Mouse (Mus musculus) G1E (cell line): Measurements from ENCODE around the gene Eefsec. TPM values are rescaled to one million over a fixed set of nuclear protein-coding genes. Genes with fewer than 3 reads are reported as not detected.

Experiments
- ATAC-seq: 2 replicates; pipeline ENCODE4 v1.8.0; 2016; ENCODE audit warnings: mild to moderate bottlenecking; ENCODE audit not compliant: insufficient number of reproducible peaks, poor library complexity, low FRiP score, severe bottlenecking; ENCODE audit errors: extremely low read depth
- DNase-seq: peaks from one replicate; pipeline ENCODE4 v3.0.0; 2012; ENCODE audit warnings: low spot score
- H3K27me3 ChIP-seq: 2 replicates; pipeline ENCODE4 v1.6.1; 2012; ENCODE audit warnings: mild to moderate bottlenecking, low read length, inconsistent platforms; ENCODE audit not compliant: insufficient read depth
- H3K36me3 ChIP-seq: replicated peaks from 2 replicates; pipeline ENCODE3; 2012; ENCODE audit warnings: mild to moderate bottlenecking, inconsistent platforms
- H3K4me1 ChIP-seq: 2 replicates; pipeline ENCODE4 v1.6.1; 2012; ENCODE audit warnings: low read depth, low read length, inconsistent platforms, mixed read lengths; ENCODE audit not compliant: insufficient read depth
- H3K4me3 ChIP-seq: 2 replicates; pipeline ENCODE4 v1.5.1; 2012; ENCODE audit warnings: low read depth, mild to moderate bottlenecking, inconsistent platforms, low read length, moderate library complexity, mixed read lengths
- H3K9me3 ChIP-seq: replicated peaks from 2 replicates; pipeline ENCODE4 v1.6.1; 2012; ENCODE audit warnings: inconsistent platforms
- CTCF ChIP-seq: IDR thresholded peaks from 2 replicates; pipeline ENCODE4 v1.5.1; 2012; ENCODE audit warnings: low read depth, low read length, inconsistent platforms, mixed read lengths
- GATA1 ChIP-seq: IDR thresholded peaks from 2 replicates; pipeline ENCODE4 v1.6.1; 2012; ENCODE audit warnings: borderline replicate concordance, low read length, inconsistent platforms, mixed read lengths
- GATA2 ChIP-seq: IDR thresholded peaks from 2 replicates; pipeline ENCODE4 v1.6.1; 2012; ENCODE audit warnings: low read depth, low read length, inconsistent platforms, borderline replicate concordance
- POLR2AphosphoS5 ChIP-seq: IDR thresholded peaks from 2 replicates; pipeline ENCODE4 v1.6.1; 2012; ENCODE audit warnings: low read depth, low read length, inconsistent platforms; ENCODE audit not compliant: insufficient replicate concordance
- TAL1 ChIP-seq: conservative IDR thresholded peaks from 2 replicates; pipeline ENCODE4 v1.6.1; 2012; ENCODE audit warnings: low read depth, low read length, inconsistent platforms, mixed read lengths
- polyA plus RNA-seq: library from polyadenylated mRNA; stranded (reverse); fragments of >175 nt; gene quantifications from 2 replicates; pipeline ENCODE4 v1.2.3, GENCODE M21; 2012
- total RNA-seq, 2 experiments: library from RNA; stranded (forward) in 1 of 2; stranded (reverse) in 1 of 2; fragments of 200-1000 nt in 1 of 2; fragments of >200 nt in 1 of 2; fragmentation: Nextera tagmentation in 1 of 2; gene quantifications; 2 replicates each; pipeline ENCODE4 v1.2.3; 2014 to 2017

The Eefsec gene
- total and polyA plus RNA-seq, 3 experiments = 12.3 to 50.6 (median 24.7) TPM

DNA sequence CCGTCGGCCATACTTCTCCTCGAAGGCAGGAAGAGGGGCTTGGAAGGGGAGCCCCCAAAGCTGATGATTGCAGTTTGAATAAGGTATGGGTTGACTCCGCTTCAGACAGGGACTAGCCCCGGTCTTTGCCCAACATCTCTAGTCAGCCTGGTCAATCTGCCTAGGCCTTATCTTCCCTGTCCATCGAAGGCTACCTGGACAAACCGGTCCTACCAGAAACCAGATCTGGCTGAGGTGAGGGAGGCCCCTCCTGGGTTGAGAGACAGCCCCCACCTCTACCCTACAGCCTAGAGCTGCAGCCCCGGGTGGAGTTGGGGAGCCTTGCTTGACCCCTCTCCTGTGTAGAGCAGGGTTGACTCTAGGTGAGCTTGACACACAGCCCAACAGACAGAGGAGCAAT is 212.3 kb downstream of the Eefsec start:
- peaks cover 73% of the 10 kb centered on the region for H3K27me3 ChIP-seq
- H3K4me3 ChIP-seq = no peak overlapping the region
- DNase-seq = no peak
- peaks cover 57% of the 10 kb centered on the region for H3K4me1 ChIP-seq
- TF ChIP-seq CTCF = no peak
- TF ChIP-seq GATA1 = no peak
- TF ChIP-seq GATA2 = no peak
- no peaks in the 10 kb centered on the region for H3K9me3 ChIP-seq
- no peak for ATAC-seq
- H3K36me3 ChIP-seq = no peaks in the 10 kb centered on the region

DNA sequence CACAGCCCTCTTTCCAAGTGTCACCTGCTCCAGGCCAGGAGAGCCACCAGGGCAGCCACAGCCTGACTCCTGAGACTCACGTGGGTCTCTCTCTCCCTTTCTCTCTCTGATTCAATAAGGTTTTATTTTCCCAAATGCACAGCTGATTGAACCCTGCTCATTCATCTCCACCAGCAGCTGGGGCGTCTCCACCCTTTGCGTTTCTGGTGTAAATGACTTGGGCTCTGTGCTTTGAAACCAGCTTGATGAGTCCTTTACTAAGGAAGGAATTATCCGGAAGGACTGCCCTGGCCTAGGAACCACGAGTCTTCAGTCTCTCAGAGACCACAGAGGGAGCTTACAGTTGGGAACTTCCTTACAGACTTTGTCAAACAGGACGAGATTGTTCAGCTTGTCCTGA is 214.1 kb downstream of the Eefsec start:
- ATAC-seq (no peak), DNase-seq (no peak)
- H3K9me3 ChIP-seq = no peaks in the 10 kb centered on the region
- H3K4me3 ChIP-seq = no peak overlapping the region
- TF ChIP-seq GATA1 = no peak
- no peak for TF ChIP-seq POLR2AphosphoS5
- no peak for TF ChIP-seq GATA2
- TF ChIP-seq CTCF = no peak
- TF ChIP-seq TAL1 = no peak
- peaks cover 86% of the 10 kb centered on the region for H3K27me3 ChIP-seq
- no peaks in the 10 kb centered on the region for H3K36me3 ChIP-seq
- H3K4me1 ChIP-seq = peaks cover 66% of the 10 kb centered on the region

DNA sequence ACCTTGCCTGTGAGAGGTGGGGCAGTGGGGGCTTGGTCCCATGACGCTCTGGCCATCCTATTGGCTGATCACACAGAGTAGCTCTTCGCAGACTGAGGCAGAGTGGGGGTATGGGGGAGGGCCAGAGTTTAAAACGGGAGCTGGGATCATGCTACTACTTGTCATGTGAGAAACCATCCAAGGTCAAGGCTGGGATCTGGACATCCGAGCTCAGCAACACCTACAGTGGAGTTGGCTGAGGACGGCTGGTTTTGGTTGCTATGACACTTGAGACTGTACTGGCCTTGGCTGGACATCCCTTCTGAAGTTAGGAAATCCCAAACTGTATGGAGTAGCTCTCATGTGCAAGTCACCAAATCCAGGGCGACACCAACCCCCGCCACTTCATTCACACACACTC is 214.5 kb downstream of the Eefsec start:
- Histone ChIP-seq H3K36me3 (no peaks in the 10 kb centered on the region), H3K27me3 (peaks cover 82% of the 10 kb centered on the region), H3K9me3 (no peaks in the 10 kb centered on the region), H3K4me3 (no peak overlapping the region), H3K4me1 (peaks cover 66% of the 10 kb centered on the region)
- DNase-seq (no peak), ATAC-seq (no peak)
- TF ChIP-seq GATA1 (no peak), POLR2AphosphoS5 (no peak), TAL1 (no peak), GATA2 (no peak), CTCF (no peak)

DNA sequence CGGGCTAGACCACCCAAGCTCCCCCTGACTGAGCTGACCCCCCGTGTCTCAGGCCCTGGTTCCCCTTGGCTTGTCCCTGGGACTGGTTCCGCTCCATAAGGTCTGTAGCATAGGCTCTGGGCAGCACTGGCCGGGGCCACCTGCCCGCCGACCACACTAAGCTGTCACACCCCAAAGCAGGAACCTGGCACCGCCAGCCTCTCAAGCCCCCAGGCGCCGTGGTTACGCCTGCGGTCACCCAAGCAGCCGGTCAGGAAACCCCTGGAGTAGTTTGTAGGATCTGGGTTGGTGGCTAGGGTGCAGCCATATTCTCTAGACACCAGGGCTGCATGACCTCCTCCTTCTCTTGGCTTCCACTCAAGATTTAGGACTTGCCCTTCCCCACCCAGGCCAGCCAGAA is 217.1 kb downstream of the Eefsec start:
- peaks cover 84% of the 10 kb centered on the region for H3K27me3 ChIP-seq
- no peak for TF ChIP-seq POLR2AphosphoS5
- no peak for TF ChIP-seq CTCF
- TF ChIP-seq TAL1 = no peak
- TF ChIP-seq GATA2 = no peak
- TF ChIP-seq GATA1 = no peak
- H3K36me3 ChIP-seq = no peaks in the 10 kb centered on the region
- H3K4me3 ChIP-seq = no peak overlapping the region
- DNase-seq = no peak
- no peak for ATAC-seq
- peaks cover 68% of the 10 kb centered on the region for H3K4me1 ChIP-seq
- H3K9me3 ChIP-seq = no peaks in the 10 kb centered on the region

DNA sequence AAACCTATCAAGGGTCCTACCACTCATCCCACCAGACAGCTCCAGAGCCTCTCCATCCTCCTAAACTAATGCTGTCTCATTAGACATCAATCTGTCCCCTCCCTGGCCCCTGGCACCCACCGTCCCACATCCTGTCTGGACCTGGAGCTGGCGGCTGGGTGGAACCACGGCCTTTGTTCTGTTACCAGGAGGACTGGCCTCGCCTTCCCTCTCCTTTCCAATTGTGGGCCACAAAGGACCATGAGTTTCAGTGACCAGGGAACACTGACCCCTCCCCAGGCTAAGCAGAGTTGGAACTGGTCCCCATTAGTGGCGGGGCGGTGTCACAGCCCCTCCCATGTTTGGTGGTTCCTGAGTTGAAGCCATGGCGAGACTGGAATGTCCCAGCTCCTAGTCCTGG is 218.8 kb downstream of the Eefsec start:
- TF ChIP-seq POLR2AphosphoS5 = no peak
- no peak for TF ChIP-seq GATA1
- no peak for TF ChIP-seq CTCF
- TF ChIP-seq TAL1 = no peak
- TF ChIP-seq GATA2 = no peak
- Histone ChIP-seq H3K4me1 (peaks cover 63% of the 10 kb centered on the region), H3K9me3 (no peaks in the 10 kb centered on the region), H3K36me3 (no peaks in the 10 kb centered on the region), H3K4me3 (no peak overlapping the region), H3K27me3 (peaks cover 83% of the 10 kb centered on the region)
- DNase-seq = no peak
- ATAC-seq = no peak

DNA sequence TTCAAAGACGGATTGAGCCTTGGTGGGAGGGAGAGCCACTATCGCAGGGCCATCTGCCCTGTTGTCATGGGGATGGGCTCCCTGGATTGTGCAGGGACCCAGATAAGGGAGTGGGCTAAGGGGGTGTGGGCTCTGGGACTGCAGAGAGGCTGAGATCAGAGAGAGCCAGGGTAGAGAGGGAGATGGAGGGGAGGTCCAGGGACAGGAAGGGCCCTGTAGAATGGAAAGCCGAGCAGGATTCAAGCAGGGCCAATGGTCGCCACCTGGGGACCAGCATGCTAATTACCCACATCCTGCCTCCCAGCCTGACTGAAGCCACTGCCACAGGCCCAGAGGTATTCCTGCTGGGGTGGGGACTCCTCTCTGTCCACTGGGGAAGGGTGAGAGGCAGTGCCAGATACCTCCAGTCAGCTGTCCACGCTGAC is 219.8 kb downstream of the Eefsec start:
- peaks cover 65% of the 10 kb centered on the region for H3K4me1 ChIP-seq
- peak; percentile 67 for ATAC-seq
- peaks cover 84% of the 10 kb centered on the region for H3K27me3 ChIP-seq

DNA sequence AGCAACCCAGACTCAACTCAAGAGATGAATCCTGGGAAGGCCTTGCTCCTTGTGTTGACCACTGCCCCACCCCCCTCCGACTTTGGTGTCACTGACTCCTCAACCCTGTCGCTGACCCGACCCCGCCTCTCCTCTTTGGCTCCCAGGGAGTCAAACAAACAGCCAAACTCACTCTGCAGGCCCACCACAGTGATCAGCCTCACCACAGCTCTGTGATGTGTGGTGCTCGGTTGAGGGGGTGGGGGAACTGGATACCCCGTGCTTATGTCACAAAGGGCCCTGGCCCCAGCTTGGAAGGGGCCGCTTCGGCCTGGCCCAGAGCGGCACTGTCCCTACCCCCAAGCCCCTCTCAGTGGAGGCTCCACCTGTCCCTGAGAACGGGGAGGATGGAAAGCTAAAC is 224.4 kb downstream of the Eefsec start, which contains the start of gene Dnajb8:
Gene Dnajb8, plus strand, starts transcription at position 301 of the 400 bp plus-strand sequence.
- peaks cover 8% of the 10 kb centered on the region for H3K9me3 ChIP-seq
- DNase-seq (no peak), ATAC-seq (no peak)
- peaks cover 63% of the 10 kb centered on the region for H3K27me3 ChIP-seq
- H3K4me3 ChIP-seq = no peak within 1 kb of the TSS
- TF ChIP-seq GATA2 (no peak), TAL1 (no peak), CTCF (no peak), POLR2AphosphoS5 (no peak), GATA1 (no peak)
- H3K4me1 ChIP-seq = peaks cover 60% of the 10 kb centered on the region
- H3K36me3 ChIP-seq = no peaks in the 10 kb centered on the region

More for the DNA sequence above, 219.8 kb downstream of the Eefsec start:
- Histone ChIP-seq H3K36me3 (no peaks in the 10 kb centered on the region), H3K9me3 (no peaks in the 10 kb centered on the region), H3K4me3 (peak overlapping the region; percentile 55; the same call in 1 of the 2 replicates)
- peak; percentile 63 for DNase-seq
- TF ChIP-seq CTCF (no peak), GATA1 (no peak), POLR2AphosphoS5 (no peak), GATA2 (0 out of 2 replicates have a peak, but pooled peaks have one; percentile 25), TAL1 (peak; percentile 61)
